10 mouse cellular contexts compared by ENCODE assay signal in the genomic region with DNA sequence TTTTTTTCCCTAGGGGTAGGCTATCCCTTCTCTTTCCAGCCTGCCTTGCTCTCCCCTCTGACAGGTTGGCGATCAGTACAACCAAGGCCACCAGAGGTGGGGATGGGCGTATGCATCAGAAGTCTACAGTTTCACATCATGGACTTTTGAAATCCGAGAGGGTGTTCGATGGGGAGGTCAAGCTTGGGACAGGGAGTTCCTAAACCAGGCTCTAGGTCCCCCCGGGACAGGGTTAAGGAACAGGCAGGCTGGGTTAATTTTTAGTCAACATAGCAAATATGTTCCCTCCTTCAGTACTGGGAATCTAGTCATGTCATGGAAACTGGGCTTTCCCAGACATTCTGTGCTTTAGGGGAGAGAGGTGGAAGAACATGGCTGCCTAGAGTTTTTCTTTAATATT. TPM values are rescaled to one million over a fixed set of nuclear protein-coding genes. Genes with fewer than 3 reads are reported as not detected.
A peak's percentile ranks its signal among the peaks of the same experiment; 100 is the strongest.
DNase-seq lines count a peak whose midpoint lies in the region; ATAC-seq lines count a peak whose summit lies in the region.
"Had no signal": no experiment of that assay in that cellular context is flagged by ENCODE, and none has a peak within 500 bp of the region (broad histone marks: within the 10 kb centered on the region; RNA-seq: fewer than 3 reads in every experiment).

No protein-coding gene starts in this region.

- peak; percentile 34 for DNase-seq in adrenal gland, adult 2 months
- DNase-seq in adrenal gland, postnatal 4 days (ENCODE audit: low spot score in 2 of 2) = no peak
- peak; percentile 71 to 91 for DNase-seq in kidney, postnatal 36 days
- no peak for DNase-seq in embryo, embryonic 9.5 days (ENCODE audit: extremely low spot score)
- DNase-seq in thymus, postnatal 36 days = no peak

- no peaks in the 10 kb centered on the region for H3K27me3 ChIP-seq in neural tube, embryonic 12.5 days (replicated peaks)
- H3K27me3 ChIP-seq in neural tube, embryonic 15.5 days (replicated peaks) = no peaks in the 10 kb centered on the region
- no peaks in the 10 kb centered on the region for H3K27me3 ChIP-seq in stomach, embryonic 16.5 days (ENCODE audit: control insufficient read depth, insufficient read depth, low read length)

- peaks cover 54% of the 10 kb centered on the region for H3K4me1 ChIP-seq in neural tube, embryonic 12.5 days
- H3K4me1 ChIP-seq in neural tube, embryonic 15.5 days = peaks cover 39% of the 10 kb centered on the region
- peaks cover 43% of the 10 kb centered on the region for H3K4me1 ChIP-seq in stomach, embryonic 16.5 days (ENCODE audit: control insufficient read depth, insufficient read depth, low read length)

- no peak overlapping the region for H3K27ac ChIP-seq in neural tube, embryonic 12.5 days
- H3K27ac ChIP-seq in neural tube, embryonic 15.5 days (replicated peaks) = no peak overlapping the region
- no peak overlapping the region for H3K27ac ChIP-seq in stomach, embryonic 16.5 days (ENCODE audit: low read length)

- no peaks in the 10 kb centered on the region for H3K9me3 ChIP-seq in neural tube, embryonic 12.5 days
- no peaks in the 10 kb centered on the region for H3K9me3 ChIP-seq in neural tube, embryonic 15.5 days (replicated peaks)
- no peaks in the 10 kb centered on the region for H3K9me3 ChIP-seq in stomach, embryonic 16.5 days (replicated peaks; ENCODE audit: control insufficient read depth, low read length)

- WGBS in neural tube, embryonic 12.5 days = 88% methylated on average over 5 of the region's 5 CpGs
- WGBS in neural tube, embryonic 15.5 days = 91% methylated on average over 5 of the region's 5 CpGs
- WGBS in stomach, embryonic 16.5 days = 63% methylated on average over 5 of the region's 5 CpGs

- no peak for ATAC-seq in neural tube, embryonic 12.5 days (ENCODE audit: low FRiP score, low read depth)
- ATAC-seq in neural tube, embryonic 15.5 days (ENCODE audit: low FRiP score) = no peak
- no peak for ATAC-seq in stomach, embryonic 16.5 days (ENCODE audit: insufficient read depth, low FRiP score)

- H3K4me2 ChIP-seq in neural tube, embryonic 12.5 days (replicated peaks) = peak overlapping the region; percentile 24; the same call in 1 of the 2 replicates
- H3K4me2 ChIP-seq in neural tube, embryonic 15.5 days = no peak overlapping the region
- peak overlapping the region; percentile 23; the same call in 1 of the 2 replicates for H3K4me2 ChIP-seq in stomach, embryonic 16.5 days (ENCODE audit: low read depth, low read length)

- peaks cover 16% of the 10 kb centered on the region for H3K36me3 ChIP-seq in neural tube, embryonic 12.5 days
- H3K36me3 ChIP-seq in neural tube, embryonic 15.5 days = no peaks in the 10 kb centered on the region; the same call in none of the 2 replicates
- peaks cover 5% of the 10 kb centered on the region; the same call in 1 of the 2 replicates for H3K36me3 ChIP-seq in stomach, embryonic 16.5 days (ENCODE audit: control insufficient read depth, insufficient read depth, low read length)

- no peak overlapping the region for H3K9ac ChIP-seq in neural tube, embryonic 12.5 days
- no peak overlapping the region for H3K9ac ChIP-seq in neural tube, embryonic 15.5 days (replicated peaks)
- H3K9ac ChIP-seq in stomach, embryonic 16.5 days (ENCODE audit: low read length) = no peak overlapping the region

- H3K4me3 ChIP-seq in neural tube, embryonic 12.5 days = no peak overlapping the region
- no peak overlapping the region for H3K4me3 ChIP-seq in neural tube, embryonic 15.5 days (replicated peaks)
- H3K4me3 ChIP-seq in stomach, embryonic 16.5 days (replicated peaks; ENCODE audit: low read length) = no peak overlapping the region
- H3K4me3 ChIP-seq: erythroblast, embryonic 14.5 days had no signal

RNA-seq across cellular contexts. Expression of a gene that starts 3.3 kb away (rescaled TPM):
- total RNA-seq in adrenal gland, adult 2 months (2021) = 100 to 1,000 TPM in 1 of 2 experiments, 10 to 100 TPM in 1; 93.9 to 147 TPM
- 144 and 247 TPM in 2 replicates for polyA plus RNA-seq in adrenal gland, adult 2 months (2012; rRNA removed)
- total RNA-seq in adrenal gland, postnatal 4 days (2021) = 100 to 1,000 TPM; 223 to 254 TPM
- polyA plus RNA-seq in neural tube, embryonic 12.5 days (2016; fragmentation: Nextera tagmentation; extraction: Ambion mirVana) = 327 and 330 TPM in 2 replicates
- polyA plus RNA-seq in neural tube, embryonic 15.5 days (2015; fragmentation: Nextera tagmentation; extraction: Ambion mirVana) = 151 and 215 TPM in 2 replicates
- polyA plus RNA-seq in stomach, embryonic 16.5 days (2015; fragmentation: Nextera tagmentation; extraction: Ambion mirVana) = 411 and 440 TPM in 2 replicates

RNA-seq across cellular contexts. Expression of a gene that starts 20.3 kb away (rescaled TPM):
- 1 to 10 TPM; 4.1 to 8.1 TPM for total RNA-seq in adrenal gland, adult 2 months (2021)
- polyA plus RNA-seq in adrenal gland, adult 2 months (2012; rRNA removed) = 0.28 and 0.29 TPM in 2 replicates
- total RNA-seq in adrenal gland, postnatal 4 days (2021) = 100 to 1,000 TPM in 1 of 2 experiments, 10 to 100 TPM in 1; 97.3 to 114 TPM
- 190 and 194 TPM in 2 replicates for polyA plus RNA-seq in neural tube, embryonic 12.5 days (2016; fragmentation: Nextera tagmentation; extraction: Ambion mirVana)
- 25.8 and 71.2 TPM in 2 replicates for polyA plus RNA-seq in neural tube, embryonic 15.5 days (2015; fragmentation: Nextera tagmentation; extraction: Ambion mirVana)
- 186 and 188 TPM in 2 replicates for polyA plus RNA-seq in stomach, embryonic 16.5 days (2015; fragmentation: Nextera tagmentation; extraction: Ambion mirVana)

RNA-seq across cellular contexts. Expression of a gene that starts 44.8 kb away (rescaled TPM):
- total RNA-seq in adrenal gland, adult 2 months (2021) = under 1 TPM; 0.31 to 0.58 TPM
- polyA plus RNA-seq in adrenal gland, adult 2 months (2012; rRNA removed) = 0.45 and 1.5 TPM in 2 replicates
- total RNA-seq in adrenal gland, postnatal 4 days (2021) = under 1 TPM; 0.31 to 0.51 TPM
- polyA plus RNA-seq in neural tube, embryonic 12.5 days (2016; fragmentation: Nextera tagmentation; extraction: Ambion mirVana) = 0.22 and 0.41 TPM in 2 replicates
- 0.09 and 0.22 TPM in 2 replicates for polyA plus RNA-seq in neural tube, embryonic 15.5 days (2015; fragmentation: Nextera tagmentation; extraction: Ambion mirVana)
- 1.8 and 2.4 TPM in 2 replicates for polyA plus RNA-seq in stomach, embryonic 16.5 days (2015; fragmentation: Nextera tagmentation; extraction: Ambion mirVana)
- polyA plus RNA-seq: erythroblast, embryonic 14.5 days; neural tube, embryonic 14.5 days had no signal

Comparison
In these comparisons a context has a peak if more than half of its experiments do, and no peak if none do; other contexts are left out.
1. DNase-seq: peak in adrenal gland, adult 2 months (single experiment) and kidney, postnatal 36 days (2 of 2); none in adrenal gland, postnatal 4 days (0 of 2), embryo, embryonic 9.5 days (single experiment) and thymus, postnatal 36 days (0 of 2).
2. RNA of a gene that starts 20.3 kb away (polyA plus RNA-seq): 190 to 194 TPM in neural tube, embryonic 12.5 days, 186 to 188 TPM in stomach, embryonic 16.5 days and 25.8 to 71.2 TPM in neural tube, embryonic 15.5 days; 0.28 to 0.29 TPM in adrenal gland, adult 2 months; every median in the first group is over 10 times any median in the second.